Mouse (Mus musculus): ENCODE data around the gene Nkd1. TPM values are rescaled to one million over a fixed set of nuclear protein-coding genes. Genes with fewer than 3 reads are reported as not detected.

The Nkd1 gene
- polyA plus RNA-seq, 1 experiment from 2014 or later = 15.1 TPM

DNA sequence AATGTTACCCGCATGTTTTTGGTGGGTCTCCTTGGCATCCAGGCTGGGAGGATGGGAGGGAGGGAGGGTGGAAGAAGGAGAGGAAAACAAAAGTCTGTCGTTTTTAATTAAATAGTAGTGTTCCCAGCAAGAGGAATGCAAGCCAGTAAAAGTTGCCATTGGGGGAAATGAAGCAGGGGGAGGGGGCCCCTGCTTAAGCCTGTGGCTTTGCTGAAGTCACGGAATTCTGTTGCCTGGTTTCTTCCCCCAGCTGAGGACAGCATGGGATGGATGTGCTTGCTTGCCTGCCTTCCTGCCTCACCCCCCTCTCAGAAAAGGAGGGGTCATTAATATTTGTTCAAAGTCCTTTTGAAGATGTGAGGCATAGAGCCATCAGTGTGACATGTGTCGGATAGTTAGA is 3.0 kb downstream of the Nkd1 start:
- H3K9me3 ChIP-seq (ENCODE audit: control insufficient read depth, low read length) = no peaks in the 10 kb centered on the region
- peaks cover 17% of the 10 kb centered on the region for H3K27me3 ChIP-seq (ENCODE audit: control insufficient read depth, insufficient read depth, low read length)
- no peak overlapping the region for H3K4me3 ChIP-seq (ENCODE audit: control insufficient read depth in 1 of 2, insufficient read depth in 1 of 2, low read depth in 1 of 2, low read length in 2 of 2)
- ATAC-seq (ENCODE audit: insufficient number of reproducible peaks, insufficient read depth, low FRiP score, low read depth) = no peak
- H3K9ac ChIP-seq (ENCODE audit: low read length) = no peak overlapping the region
- H3K4me2 ChIP-seq (ENCODE audit: low read length) = 0 out of 2 replicates have a peak overlapping the region, but pooled peaks have one; percentile 100
- H3K4me1 ChIP-seq (ENCODE audit: control insufficient read depth in 2 of 2, insufficient read depth in 2 of 2, low read length in 2 of 2) = peaks cover 16 to 24% of the 10 kb centered on the region in 2 experiments
- no peaks in the 10 kb centered on the region for H3K36me3 ChIP-seq (ENCODE audit: control insufficient read depth, insufficient read depth, low read length)
- no peak overlapping the region for H3K27ac ChIP-seq (replicated peaks in 1 of 2; ENCODE audit: control insufficient read depth in 1 of 2, insufficient read depth in 1 of 2, low read depth in 2 of 2, low read length in 2 of 2)
- WGBS = 45% methylated on average over 4 of the region's 4 CpGs

DNA sequence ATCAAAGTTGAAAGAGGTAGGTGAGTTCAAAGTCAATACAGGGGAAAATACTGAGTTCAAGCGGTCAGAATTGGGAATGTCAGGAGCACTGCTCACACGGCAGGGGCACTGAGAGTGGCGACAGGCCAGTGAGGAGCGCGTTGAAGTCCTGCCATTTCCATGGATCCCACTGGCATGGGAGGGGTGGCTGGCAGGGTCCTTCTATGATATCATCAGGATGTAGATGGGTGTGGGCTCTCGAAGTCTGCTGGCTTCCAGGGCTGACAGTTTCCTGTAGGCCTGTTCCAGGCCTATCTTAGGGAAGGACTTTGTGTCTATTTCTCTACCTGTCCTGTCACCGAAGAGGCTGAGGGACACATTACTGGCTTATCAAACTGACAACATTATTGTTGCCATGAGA is 3.7 kb downstream of the Nkd1 start:
- 49% methylated on average over 7 of the region's 7 CpGs for WGBS
- Histone ChIP-seq H3K4me2 (ENCODE audit: low read length) (no peak overlapping the region), H3K9me3 (ENCODE audit: control insufficient read depth, low read length) (no peaks in the 10 kb centered on the region), H3K27me3 (ENCODE audit: control insufficient read depth, insufficient read depth, low read length) (peaks cover 12% of the 10 kb centered on the region), H3K36me3 (ENCODE audit: control insufficient read depth, insufficient read depth, low read length) (no peaks in the 10 kb centered on the region), H3K4me1 (ENCODE audit: control insufficient read depth in 2 of 2, insufficient read depth in 2 of 2, low read length in 2 of 2) (peaks cover 16 to 24% of the 10 kb centered on the region in 2 experiments), H3K4me3 (ENCODE audit: control insufficient read depth in 1 of 2, insufficient read depth in 1 of 2, low read depth in 1 of 2, low read length in 2 of 2) (no peak overlapping the region), H3K9ac (ENCODE audit: low read length) (no peak overlapping the region), H3K27ac (replicated peaks in 1 of 2; ENCODE audit: control insufficient read depth in 1 of 2, insufficient read depth in 1 of 2, low read depth in 2 of 2, low read length in 2 of 2) (no peak overlapping the region)
- no peak for ATAC-seq (ENCODE audit: insufficient number of reproducible peaks, insufficient read depth, low FRiP score, low read depth)

- Histone ChIP-seq H3K4me2 (ENCODE audit: low read length) (no peak overlapping the region), H3K4me1 (ENCODE audit: control insufficient read depth in 2 of 2, insufficient read depth in 2 of 2, low read length in 2 of 2) (peaks cover 10 to 15% of the 10 kb centered on the region in 2 experiments), H3K4me3 (ENCODE audit: control insufficient read depth in 1 of 2, insufficient read depth in 1 of 2, low read depth in 1 of 2, low read length in 2 of 2) (no peak overlapping the region), H3K9ac (ENCODE audit: low read length) (no peak overlapping the region), H3K9me3 (ENCODE audit: control insufficient read depth, low read length) (no peaks in the 10 kb centered on the region), H3K27me3 (ENCODE audit: control insufficient read depth, insufficient read depth, low read length) (peaks cover 8% of the 10 kb centered on the region; the same call in 1 of the 2 replicates), H3K27ac (replicated peaks in 1 of 2; ENCODE audit: control insufficient read depth in 1 of 2, insufficient read depth in 1 of 2, low read depth in 2 of 2, low read length in 2 of 2) (no peak overlapping the region), H3K36me3 (ENCODE audit: control insufficient read depth, insufficient read depth, low read length) (no peaks in the 10 kb centered on the region)
- ATAC-seq (ENCODE audit: insufficient number of reproducible peaks, insufficient read depth, low FRiP score, low read depth) = no peak
- WGBS = 75% methylated on average over 5 of the region's 5 CpGs
These were observed 5.1 kb downstream of the Nkd1 start for GRCm38 (mm10) chr8:88526296-88526695.

GRCm38 (mm10) chr8:88528186-88528585 is 7.0 kb downstream of the Nkd1 start:
- H3K9me3 ChIP-seq (ENCODE audit: control insufficient read depth, low read length) = no peaks in the 10 kb centered on the region
- H3K36me3 ChIP-seq (ENCODE audit: control insufficient read depth, insufficient read depth, low read length) = no peaks in the 10 kb centered on the region
- H3K9ac ChIP-seq (ENCODE audit: low read length) = no peak overlapping the region
- H3K4me3 ChIP-seq (ENCODE audit: control insufficient read depth in 1 of 2, insufficient read depth in 1 of 2, low read depth in 1 of 2, low read length in 2 of 2) = no peak overlapping the region
- H3K27me3 ChIP-seq (ENCODE audit: control insufficient read depth, insufficient read depth, low read length) = no peaks in the 10 kb centered on the region
- H3K4me2 ChIP-seq (ENCODE audit: low read length) = no peak overlapping the region
- 84% methylated on average over 9 of the region's 9 CpGs for WGBS
- no peak for ATAC-seq (ENCODE audit: insufficient number of reproducible peaks, insufficient read depth, low FRiP score, low read depth)
- peaks cover 7 to 10% of the 10 kb centered on the region in 2 experiments; a peak in 3 of 4 replicates for H3K4me1 ChIP-seq (ENCODE audit: control insufficient read depth in 2 of 2, insufficient read depth in 2 of 2, low read length in 2 of 2)
- no peak overlapping the region for H3K27ac ChIP-seq (replicated peaks in 1 of 2; ENCODE audit: control insufficient read depth in 1 of 2, insufficient read depth in 1 of 2, low read depth in 2 of 2, low read length in 2 of 2)

GRCm38 (mm10) chr8:88529798-88530197 is 8.6 kb downstream of the Nkd1 start:
- no peak overlapping the region for H3K9ac ChIP-seq (ENCODE audit: low read length)
- H3K4me3 ChIP-seq (ENCODE audit: control insufficient read depth in 1 of 2, insufficient read depth in 1 of 2, low read depth in 1 of 2, low read length in 2 of 2) = no peak overlapping the region
- no peaks in the 10 kb centered on the region for H3K36me3 ChIP-seq (ENCODE audit: control insufficient read depth, insufficient read depth, low read length)
- no peak overlapping the region for H3K27ac ChIP-seq (replicated peaks in 1 of 2; ENCODE audit: control insufficient read depth in 1 of 2, insufficient read depth in 1 of 2, low read depth in 2 of 2, low read length in 2 of 2)
- H3K4me2 ChIP-seq (ENCODE audit: low read length) = no peak overlapping the region
- WGBS = 73% methylated on average over 4 of the region's 4 CpGs
- no peaks in the 10 kb centered on the region for H3K27me3 ChIP-seq (ENCODE audit: control insufficient read depth, insufficient read depth, low read length)
- H3K4me1 ChIP-seq (ENCODE audit: control insufficient read depth in 2 of 2, insufficient read depth in 2 of 2, low read length in 2 of 2) = peaks cover 6% of the 10 kb centered on the region in 2 experiments; a peak in 3 of 4 replicates
- no peaks in the 10 kb centered on the region for H3K9me3 ChIP-seq (ENCODE audit: control insufficient read depth, low read length)
- ATAC-seq (ENCODE audit: insufficient number of reproducible peaks, insufficient read depth, low FRiP score, low read depth) = no peak

GRCm38 (mm10) chr8:88537081-88537480 is 15.9 kb downstream of the Nkd1 start:
- WGBS = 66% methylated on average over 2 of the region's 2 CpGs
- Histone ChIP-seq H3K36me3 (ENCODE audit: control insufficient read depth, insufficient read depth, low read length) (no peaks in the 10 kb centered on the region), H3K4me1 (ENCODE audit: control insufficient read depth in 2 of 2, insufficient read depth in 2 of 2, low read length in 2 of 2) (peaks cover 0 to 9% of the 10 kb centered on the region in 2 experiments; a peak in 2 of 4 replicates), H3K27ac (replicated peaks in 1 of 2; ENCODE audit: control insufficient read depth in 1 of 2, insufficient read depth in 1 of 2, low read depth in 2 of 2, low read length in 2 of 2) (peak overlapping the region in 1 of 2 experiments; percentile 53; a peak in 2 of 4 replicates), H3K4me3 (ENCODE audit: control insufficient read depth in 1 of 2, insufficient read depth in 1 of 2, low read depth in 1 of 2, low read length in 2 of 2) (no peak overlapping the region), H3K9ac (ENCODE audit: low read length) (no peak overlapping the region), H3K27me3 (ENCODE audit: control insufficient read depth, insufficient read depth, low read length) (no peaks in the 10 kb centered on the region), H3K4me2 (ENCODE audit: low read length) (no peak overlapping the region), H3K9me3 (ENCODE audit: control insufficient read depth, low read length) (no peaks in the 10 kb centered on the region)
- ATAC-seq (ENCODE audit: insufficient number of reproducible peaks, insufficient read depth, low FRiP score, low read depth) = no peak

DNA sequence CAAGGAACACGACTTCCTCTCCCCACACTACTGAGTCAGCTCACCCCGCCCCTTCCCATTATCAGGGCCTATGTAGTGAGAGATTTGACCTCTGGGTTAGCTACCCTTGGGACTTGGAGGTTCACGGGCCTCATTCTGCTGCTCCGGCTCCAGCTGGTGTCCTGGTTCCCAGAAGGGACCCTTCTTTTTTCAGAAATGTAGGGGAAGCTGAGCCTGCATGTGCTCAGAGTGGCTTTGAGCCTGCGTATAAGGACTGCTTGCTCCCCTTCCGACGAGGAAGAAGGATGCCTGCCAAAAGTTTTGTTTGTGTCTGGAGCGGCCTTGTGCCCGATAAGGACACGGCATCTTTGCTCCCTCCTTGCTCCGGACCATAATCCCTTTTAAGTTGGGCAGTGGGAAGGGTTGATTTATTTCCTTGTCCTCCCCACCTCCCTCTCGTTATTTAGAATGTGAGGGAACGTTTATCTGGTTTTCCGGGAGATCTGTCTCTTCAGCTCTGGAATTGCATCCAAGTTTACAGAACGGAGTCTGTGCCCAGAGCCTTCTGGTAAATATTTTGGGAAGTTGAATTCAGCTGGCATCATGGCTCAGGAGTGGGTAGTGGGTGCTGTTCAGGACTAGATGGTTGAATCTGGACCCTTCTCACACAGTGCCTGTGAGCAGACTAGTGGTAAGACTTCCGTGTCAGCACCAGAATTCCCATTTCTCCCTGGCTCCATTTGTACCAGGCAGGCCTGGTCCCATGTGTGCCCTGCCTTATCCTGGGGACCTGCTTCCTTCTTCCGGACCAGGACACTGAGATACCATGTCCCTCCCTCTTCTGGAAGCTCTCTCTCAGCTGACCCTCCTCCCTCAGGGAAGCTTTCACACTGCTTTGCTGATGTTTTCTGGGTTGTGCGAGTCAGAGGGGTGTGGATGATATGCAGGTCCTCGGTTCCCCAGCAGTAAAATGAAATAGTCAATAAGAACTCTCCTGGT is 17.1 kb downstream of the Nkd1 start:
- no peak overlapping the region for H3K9ac ChIP-seq (ENCODE audit: low read length)
- peaks cover 6 to 16% of the 10 kb centered on the region in 2 experiments; a peak in 2 of 4 replicates for H3K4me1 ChIP-seq (ENCODE audit: control insufficient read depth in 2 of 2, insufficient read depth in 2 of 2, low read length in 2 of 2)
- H3K36me3 ChIP-seq (ENCODE audit: control insufficient read depth, insufficient read depth, low read length) = no peaks in the 10 kb centered on the region
- no peak for ATAC-seq (ENCODE audit: insufficient number of reproducible peaks, insufficient read depth, low FRiP score, low read depth)
- no peak overlapping the region for H3K4me3 ChIP-seq (ENCODE audit: control insufficient read depth in 1 of 2, insufficient read depth in 1 of 2, low read depth in 1 of 2, low read length in 2 of 2)
- no peak overlapping the region for H3K4me2 ChIP-seq (ENCODE audit: low read length)
- H3K27me3 ChIP-seq (ENCODE audit: control insufficient read depth, insufficient read depth, low read length) = no peaks in the 10 kb centered on the region
- 53% methylated on average over 19 of the region's 19 CpGs for WGBS
- peak overlapping the region; percentile 32 to 53; a peak in 3 of 4 replicates for H3K27ac ChIP-seq (replicated peaks in 1 of 2; ENCODE audit: control insufficient read depth in 1 of 2, insufficient read depth in 1 of 2, low read depth in 2 of 2, low read length in 2 of 2)
- H3K9me3 ChIP-seq (ENCODE audit: control insufficient read depth, low read length) = no peaks in the 10 kb centered on the region

All from heart, embryonic 14.5 days (tissue).